Mouse (Mus musculus): ENCODE results near the gene Gm9045. TPM values are rescaled to one million over a fixed set of nuclear protein-coding genes. Genes with fewer than 3 reads are reported as not detected.
"Not testable (repeated sequence)": the region's sequence is repeated elsewhere in the genome, so short reads cannot be mapped to it uniquely, and the experiment has no call there.

Gene Gm9045
- not detected in 2 replicates for polyA plus RNA-seq (2011; ENCODE audit: insufficient read depth, insufficient read length, low replicate concordance, missing spikeins)

- WGBS = no CpG with 5 or more reads among the region's 14 CpGs
- not testable (repeated sequence) for H3K27ac ChIP-seq (ENCODE audit: control insufficient read depth, insufficient read depth, low read depth, low read length, poor library complexity); H3K4me3 ChIP-seq (replicated peaks; ENCODE audit: control insufficient read depth, low read depth, low read length); H3K4me1 ChIP-seq (ENCODE audit: control insufficient read depth, insufficient read depth, low read length)
Measured at GRCm38 (mm10) chr10:118337731-118338130, at the start of gene Gm9045. Gene Gm9045 (minus strand): TSS chr10:118337831.

GRCm38 (mm10) chr10:118370443-118370842 lies 32.8 kb upstream of the Gm9045 start:
- WGBS = 1% methylated on average over 10 of the region's 10 CpGs
- H3K4me1 ChIP-seq (ENCODE audit: control insufficient read depth, insufficient read depth, low read length) = no peaks in the 10 kb centered on the region
- no peak overlapping the region for H3K4me3 ChIP-seq (replicated peaks; ENCODE audit: control insufficient read depth, low read depth, low read length)
- TF ChIP-seq CTCF (IDR thresholded peaks at IDR 0.05; ENCODE audit: control insufficient read depth, insufficient read depth, low read length) (peak; percentile 98), POLR2A (IDR thresholded peaks at IDR 0.05; ENCODE audit: borderline replicate concordance, control insufficient read depth, low read depth, low read length) (no peak)
- no peak overlapping the region for H3K27ac ChIP-seq (ENCODE audit: control insufficient read depth, insufficient read depth, low read depth, low read length, poor library complexity)

- H3K4me1 ChIP-seq (ENCODE audit: control insufficient read depth, insufficient read depth, low read length) = no peaks in the 10 kb centered on the region
- WGBS = 88% methylated on average over 9 of the region's 9 CpGs
- H3K4me3 ChIP-seq (replicated peaks; ENCODE audit: control insufficient read depth, low read depth, low read length) = no peak overlapping the region
Measured at GRCm38 (mm10) chr10:118369518-118369917, 31.9 kb upstream of the Gm9045 start.

GRCm38 (mm10) chr10:118354005-118354404 lies 16.4 kb upstream of the Gm9045 start, which contains the start of gene Gm9049:
Gene Gm9049 (minus strand): TSS chr10:118354105.
- not testable (repeated sequence) for H3K4me3 ChIP-seq (replicated peaks; ENCODE audit: control insufficient read depth, low read depth, low read length); H3K4me1 ChIP-seq (ENCODE audit: control insufficient read depth, insufficient read depth, low read length); H3K27ac ChIP-seq (ENCODE audit: control insufficient read depth, insufficient read depth, low read depth, low read length, poor library complexity)
- WGBS = 86% methylated on average over 1 of the region's 11 CpGs

More at GRCm38 (mm10) chr10:118369518-118369917, 31.9 kb upstream of the Gm9045 start:
- TF ChIP-seq POLR2A (IDR thresholded peaks at IDR 0.05; ENCODE audit: borderline replicate concordance, control insufficient read depth, low read depth, low read length) = no peak
- TF ChIP-seq CTCF (IDR thresholded peaks at IDR 0.05; ENCODE audit: control insufficient read depth, insufficient read depth, low read length) = no peak
- no peak overlapping the region for H3K27ac ChIP-seq (ENCODE audit: control insufficient read depth, insufficient read depth, low read depth, low read length, poor library complexity)

- not testable (repeated sequence) for H3K27ac ChIP-seq (ENCODE audit: control insufficient read depth, insufficient read depth, low read depth, low read length, poor library complexity); H3K4me3 ChIP-seq (replicated peaks; ENCODE audit: control insufficient read depth, low read depth, low read length); H3K4me1 ChIP-seq (ENCODE audit: control insufficient read depth, insufficient read depth, low read length)
- WGBS = 60% methylated on average over 1 of the region's 14 CpGs
Measured at GRCm38 (mm10) chr10:118348579-118348978, 10.9 kb upstream of the Gm9045 start, which contains the start of gene Gm9048. Gene Gm9048 (minus strand): TSS chr10:118348679.

GRCm38 (mm10) chr10:118343155-118343554 lies 5.5 kb upstream of the Gm9045 start, which contains the start of gene Gm9046:
Gene Gm9046 (minus strand): TSS chr10:118343255.
- not testable (repeated sequence) for H3K4me3 ChIP-seq (replicated peaks; ENCODE audit: control insufficient read depth, low read depth, low read length); H3K27ac ChIP-seq (ENCODE audit: control insufficient read depth, insufficient read depth, low read depth, low read length, poor library complexity); H3K4me1 ChIP-seq (ENCODE audit: control insufficient read depth, insufficient read depth, low read length)
- no CpG with 5 or more reads among the region's 14 CpGs for WGBS

GRCm38 (mm10) chr10:118332308-118332707 lies 5.3 kb downstream of the Gm9045 start, which contains the start of gene Gm9044:
Gene Gm9044 (minus strand): TSS chr10:118332408.
- not testable (repeated sequence) for H3K27ac ChIP-seq (ENCODE audit: control insufficient read depth, insufficient read depth, low read depth, low read length, poor library complexity); H3K4me1 ChIP-seq (ENCODE audit: control insufficient read depth, insufficient read depth, low read length); H3K4me3 ChIP-seq (replicated peaks; ENCODE audit: control insufficient read depth, low read depth, low read length)
- no CpG with 5 or more reads among the region's 14 CpGs for WGBS

- H3K27ac ChIP-seq (ENCODE audit: control insufficient read depth, insufficient read depth, low read depth, low read length, poor library complexity); H3K4me1 ChIP-seq (ENCODE audit: control insufficient read depth, insufficient read depth, low read length); H3K4me3 ChIP-seq (replicated peaks; ENCODE audit: control insufficient read depth, low read depth, low read length): not testable (repeated sequence)
- WGBS = no CpG with 5 or more reads among the region's 11 CpGs
Measured at GRCm38 (mm10) chr10:118326869-118327268, 10.8 kb downstream of the Gm9045 start, which contains the start of gene Gm9040. Gene Gm9040 (minus strand): TSS chr10:118326969.

- H3K27ac ChIP-seq (ENCODE audit: control insufficient read depth, insufficient read depth, low read depth, low read length, poor library complexity) = no peak overlapping the region
- H3K4me1 ChIP-seq (ENCODE audit: control insufficient read depth, insufficient read depth, low read length) = no peaks in the 10 kb centered on the region
- H3K4me3 ChIP-seq (replicated peaks; ENCODE audit: control insufficient read depth, low read depth, low read length) = no peak overlapping the region
- WGBS = 32% methylated on average over 8 of the region's 8 CpGs
- TF ChIP-seq CTCF (IDR thresholded peaks at IDR 0.05; ENCODE audit: control insufficient read depth, insufficient read depth, low read length) (no peak), POLR2A (IDR thresholded peaks at IDR 0.05; ENCODE audit: borderline replicate concordance, control insufficient read depth, low read depth, low read length) (no peak)
Measured at GRCm38 (mm10) chr10:118319024-118319423, 18.6 kb downstream of the Gm9045 start.

- WGBS = 41% methylated on average over 2 of the region's 2 CpGs
Measured at GRCm38 (mm10) chr10:118302133-118302532, 35.5 kb downstream of the Gm9045 start.

More at GRCm38 (mm10) chr10:118302133-118302532, 35.5 kb downstream of the Gm9045 start:
- not testable (repeated sequence) for H3K27ac ChIP-seq (ENCODE audit: control insufficient read depth, insufficient read depth, low read depth, low read length, poor library complexity); H3K4me3 ChIP-seq (replicated peaks; ENCODE audit: control insufficient read depth, low read depth, low read length); H3K4me1 ChIP-seq (ENCODE audit: control insufficient read depth, insufficient read depth, low read length)
